Mouse (Mus musculus) adipocyte (in vitro differentiated cells): Measurements from ENCODE around the gene Gnas.
"Not testable (repeated sequence)": the region's sequence is repeated elsewhere in the genome, so short reads cannot be mapped to it uniquely, and the experiment has no call there.

Experiments used
- DNase-seq: peaks from one replicate; pipeline ENCODE4 v3.0.0-alpha.2; 2016; ENCODE audit warnings: low spot score

The Gnas gene

DNA sequence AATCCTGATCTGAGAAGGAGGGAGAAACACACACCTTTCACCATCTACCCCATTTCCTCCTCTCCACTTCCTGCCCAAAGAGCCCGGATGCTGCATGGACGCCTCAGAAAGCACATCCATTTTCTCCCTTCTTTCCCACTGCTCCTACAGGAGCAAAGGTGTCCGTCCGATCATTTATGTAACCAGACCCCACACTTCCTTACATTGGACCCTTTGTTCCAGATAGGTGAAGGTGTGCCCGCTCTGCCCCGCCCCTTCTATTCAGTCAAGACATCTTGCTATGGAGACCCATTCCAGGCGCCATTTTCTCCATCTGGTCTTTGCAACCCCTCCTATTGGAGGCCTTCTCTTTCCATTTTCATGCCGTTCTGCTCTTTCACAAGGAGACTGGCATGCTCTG lies 10.3 kb downstream of the Gnas start:
- DNase-seq, result peak; percentile 43

DNA sequence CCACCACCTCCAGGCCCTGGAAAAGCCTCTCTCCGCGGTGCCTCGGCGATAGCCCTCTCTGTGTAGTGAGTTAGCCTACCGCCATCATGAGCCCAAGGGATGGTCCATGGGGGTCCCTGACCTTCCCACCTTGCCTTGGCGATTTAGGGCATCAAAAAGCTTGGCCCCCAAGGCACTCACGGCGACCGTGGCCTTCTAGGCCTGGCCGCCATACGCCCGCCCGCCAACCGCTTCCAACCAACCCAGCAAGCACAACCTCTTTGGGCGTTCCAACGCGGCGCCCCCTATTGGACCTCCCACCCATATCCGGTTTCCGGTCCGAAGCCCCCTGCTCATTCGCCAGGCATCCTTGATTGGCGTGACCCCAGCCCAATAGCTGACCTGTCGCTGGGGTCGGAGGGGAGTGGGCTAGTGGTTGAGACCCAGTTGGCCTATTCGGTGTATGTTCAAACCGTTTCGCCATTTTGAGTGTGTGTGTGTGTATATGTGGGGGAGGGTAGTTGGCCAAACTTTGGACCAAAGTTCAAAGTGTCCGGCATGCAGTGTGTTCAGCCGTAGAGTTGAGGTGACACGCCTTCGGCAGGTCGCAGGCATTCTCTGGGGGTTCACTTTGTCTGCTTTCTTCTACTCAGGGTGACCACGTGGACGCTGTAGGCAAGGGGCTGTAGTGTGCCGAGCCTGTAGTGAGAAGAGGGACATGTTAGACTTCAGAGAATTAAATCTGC lies 11.2 kb downstream of the Gnas start:
- peak; percentile 90 for DNase-seq

DNA sequence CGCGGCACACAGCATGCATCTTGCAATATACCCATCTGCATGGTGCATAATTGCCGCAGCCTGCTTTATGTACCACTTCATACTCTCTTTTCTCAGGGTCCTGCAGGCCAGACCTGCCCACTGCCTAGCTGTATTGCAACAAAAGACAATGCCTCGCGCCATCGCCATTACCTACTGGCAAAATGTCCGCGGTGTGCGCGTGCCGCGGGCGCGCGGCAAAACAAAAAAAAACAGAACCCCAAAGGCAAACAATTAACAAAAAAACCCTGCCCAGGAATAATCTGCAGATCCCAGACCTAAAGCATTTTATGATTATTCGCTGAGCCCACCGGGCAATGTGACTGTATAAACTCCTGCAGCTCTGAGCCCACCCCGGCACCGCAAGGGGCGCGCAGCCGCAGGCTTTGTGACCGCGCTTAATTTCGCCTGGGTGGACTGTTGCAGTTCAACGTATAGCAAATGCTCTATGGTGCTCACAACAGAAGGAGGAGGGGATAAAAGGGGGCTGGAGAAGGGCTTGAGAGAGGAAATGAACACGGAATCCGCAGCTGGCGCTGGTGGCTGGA lies 11.9 kb downstream of the Gnas start:
- DNase-seq, result no peak

DNA sequence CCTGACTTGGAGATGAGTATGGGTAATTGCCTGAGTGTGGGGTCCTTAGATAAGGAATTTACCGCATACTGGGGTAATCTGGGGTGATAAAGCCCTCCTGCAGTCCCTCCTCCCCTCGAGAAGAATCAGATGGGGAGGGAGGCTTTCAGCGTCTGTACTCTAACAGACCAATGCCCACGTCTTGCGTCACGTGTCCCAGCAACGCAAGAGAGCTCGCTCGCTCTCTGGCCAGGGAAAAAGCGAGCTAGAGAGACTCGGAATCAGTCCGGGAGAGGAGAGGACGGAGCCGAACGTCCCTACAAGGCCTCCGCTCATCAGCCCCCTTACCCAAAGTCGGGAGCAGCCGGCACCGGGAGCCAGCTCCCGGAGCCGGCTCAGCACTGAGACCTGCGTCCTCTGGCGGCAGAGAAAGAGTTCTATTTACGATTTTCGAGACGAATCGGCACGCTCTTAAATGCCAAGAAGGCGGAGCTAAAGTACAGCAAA lies 13.0 kb downstream of the Gnas start:
- peak; percentile 50 for DNase-seq

DNA sequence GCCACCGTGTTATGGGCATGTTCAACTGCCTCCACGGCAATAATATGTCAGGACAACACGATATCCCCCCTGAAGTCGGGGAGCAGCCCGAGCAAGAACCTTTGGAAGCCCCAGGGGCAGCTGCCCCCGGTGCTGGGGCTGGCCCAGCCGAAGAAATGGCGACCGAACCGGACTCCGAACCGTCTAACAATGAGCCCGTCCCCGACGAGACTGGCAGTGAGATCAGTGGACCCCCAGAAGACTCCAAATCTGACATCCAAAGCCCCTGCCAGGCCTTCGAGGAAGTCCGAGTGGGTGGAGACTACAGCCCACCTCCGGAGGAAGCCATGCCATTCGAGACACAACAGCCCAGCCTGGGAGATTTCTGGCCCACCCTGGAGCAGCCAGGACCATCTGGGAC lies 13.7 kb downstream of the Gnas start:
- DNase-seq, result no peak

DNA sequence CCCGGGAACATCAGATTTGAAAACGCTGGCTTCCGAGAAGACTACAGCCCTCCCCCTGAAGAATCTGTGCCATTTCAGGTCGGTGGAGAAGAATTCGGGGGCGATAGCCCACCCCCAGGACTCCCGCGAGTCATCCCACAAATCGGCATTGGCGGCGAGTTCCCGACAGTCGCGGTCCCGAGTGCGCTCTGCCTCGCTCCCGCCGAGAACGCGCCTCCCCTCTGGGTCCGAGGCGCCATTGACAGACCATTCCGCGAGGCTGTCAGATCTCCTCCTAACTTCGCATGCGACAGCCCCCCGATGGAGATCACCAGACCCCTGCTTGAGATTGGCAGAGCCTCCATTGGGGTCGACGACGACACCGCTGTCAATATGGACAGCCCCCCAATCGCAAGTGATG lies 14.4 kb downstream of the Gnas start:
- DNase-seq, result no peak

DNA sequence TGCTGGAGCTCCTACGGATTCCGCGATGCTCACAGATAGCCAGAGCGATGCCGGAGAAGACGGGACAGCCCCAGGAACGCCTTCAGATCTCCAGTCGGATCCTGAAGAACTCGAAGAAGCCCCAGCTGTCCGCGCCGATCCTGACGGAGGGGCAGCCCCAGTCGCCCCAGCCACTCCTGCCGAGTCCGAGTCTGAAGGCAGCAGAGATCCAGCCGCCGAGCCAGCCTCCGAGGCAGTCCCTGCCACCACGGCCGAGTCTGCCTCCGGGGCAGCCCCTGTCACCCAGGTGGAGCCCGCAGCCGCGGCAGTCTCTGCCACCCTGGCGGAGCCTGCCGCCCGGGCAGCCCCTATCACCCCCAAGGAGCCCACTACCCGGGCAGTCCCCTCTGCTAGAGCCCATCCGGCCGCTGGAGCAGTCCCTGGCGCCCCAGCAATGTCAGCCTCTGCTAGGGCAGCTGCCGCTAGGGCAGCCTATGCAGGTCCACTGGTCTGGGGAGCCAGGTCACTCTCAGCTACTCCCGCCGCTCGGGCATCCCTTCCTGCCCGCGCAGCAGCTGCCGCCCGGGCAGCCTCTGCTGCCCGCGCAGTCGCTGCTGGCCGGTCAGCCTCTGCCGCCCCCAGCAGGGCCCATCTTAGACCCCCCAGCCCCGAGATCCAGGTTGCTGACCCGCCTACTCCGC lies 15.1 kb downstream of the Gnas start:
- DNase-seq, result no peak

DNA sequence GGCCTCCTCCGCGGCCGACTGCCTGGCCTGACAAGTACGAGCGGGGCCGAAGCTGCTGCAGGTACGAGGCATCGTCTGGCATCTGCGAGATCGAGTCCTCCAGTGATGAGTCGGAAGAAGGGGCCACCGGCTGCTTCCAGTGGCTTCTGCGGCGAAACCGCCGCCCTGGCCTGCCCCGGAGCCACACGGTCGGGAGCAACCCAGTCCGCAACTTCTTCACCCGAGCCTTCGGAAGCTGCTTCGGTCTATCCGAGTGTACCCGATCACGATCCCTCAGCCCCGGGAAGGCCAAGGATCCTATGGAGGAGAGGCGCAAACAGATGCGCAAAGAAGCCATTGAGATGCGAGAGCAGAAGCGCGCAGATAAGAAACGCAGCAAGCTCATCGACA lies 15.6 kb downstream of the Gnas start:
- no peak for DNase-seq

DNA sequence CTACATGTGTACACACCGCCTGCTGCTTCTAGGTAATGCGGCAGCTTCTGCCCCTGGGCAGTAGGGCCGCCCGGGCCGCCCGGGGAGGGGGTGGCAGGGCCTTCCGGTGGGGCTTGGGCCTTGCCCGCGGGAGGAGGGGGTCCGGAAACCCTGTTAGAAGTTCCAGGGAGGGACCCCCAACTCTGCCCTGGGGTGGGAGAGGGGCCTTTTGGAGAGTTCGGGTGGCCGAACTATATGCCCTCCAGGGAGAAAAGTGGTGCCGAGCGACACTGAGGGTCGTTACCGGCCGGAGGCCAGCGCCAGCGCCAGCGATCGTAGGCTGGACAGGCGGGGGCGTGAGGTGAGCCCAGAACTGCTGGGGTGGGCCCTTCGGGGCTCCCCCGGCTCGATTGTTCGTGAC lies 16.1 kb downstream of the Gnas start:
- DNase-seq, result no peak

DNA sequence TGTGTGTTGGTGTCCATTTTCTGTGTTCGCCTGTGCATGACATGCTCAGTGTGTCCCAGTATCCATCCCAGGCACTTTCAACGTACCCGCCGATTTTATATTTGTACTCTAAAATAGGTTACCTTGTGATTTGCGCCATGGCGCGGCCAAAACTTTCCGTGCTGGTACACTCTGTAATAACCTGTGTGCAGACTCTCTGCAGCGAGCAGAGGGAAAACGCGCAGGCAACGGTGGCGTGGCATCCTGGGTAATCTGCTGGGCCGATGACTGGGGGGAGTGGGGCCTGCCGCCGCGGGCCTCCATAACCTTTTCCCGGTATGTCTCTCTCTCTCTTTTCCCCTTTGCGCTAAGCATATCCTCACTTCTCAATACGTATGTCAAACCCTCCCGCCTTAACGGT lies 16.5 kb downstream of the Gnas start:
- no peak for DNase-seq

DNA sequence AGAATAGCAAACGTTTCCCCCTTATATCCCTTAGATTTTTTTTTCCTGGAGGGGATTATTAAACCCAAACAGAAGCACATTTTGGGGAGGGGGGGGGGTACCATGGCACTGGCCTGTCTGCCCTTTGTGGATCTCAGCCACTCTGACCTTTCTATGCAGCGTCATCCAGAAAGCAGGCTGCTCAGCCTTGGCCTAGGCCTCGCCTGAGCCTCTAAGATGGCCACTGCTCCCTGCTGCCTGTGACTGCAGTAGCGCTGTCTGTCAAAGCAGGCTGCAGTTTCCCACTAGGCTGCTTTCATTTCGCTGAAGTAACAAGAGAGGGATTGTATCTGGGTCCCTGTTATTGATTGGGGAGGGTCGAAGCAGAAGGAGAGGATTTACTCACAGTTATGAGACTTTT lies 18.4 kb downstream of the Gnas start:
- DNase-seq, result no peak

DNA sequence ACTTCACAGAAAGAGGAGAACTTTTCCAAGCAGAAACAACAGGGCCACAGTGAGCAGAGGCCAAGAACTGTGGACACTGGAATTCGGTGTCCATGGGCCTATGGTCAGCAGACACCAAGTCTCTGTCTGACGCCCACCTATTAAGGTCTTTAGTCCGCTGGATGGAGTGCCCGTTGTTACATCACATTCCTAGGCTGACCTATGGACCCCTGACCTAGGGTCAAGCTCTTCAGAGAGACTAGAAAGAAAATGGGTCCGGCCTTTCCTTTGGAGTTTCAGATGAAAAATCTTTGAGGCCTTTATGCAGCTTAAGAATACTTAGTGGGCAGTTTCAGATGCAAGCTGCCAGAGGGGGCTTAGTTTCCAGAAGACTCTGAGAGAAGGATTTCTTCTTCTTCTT lies 21.5 kb downstream of the Gnas start:
- DNase-seq, result no peak

DNA sequence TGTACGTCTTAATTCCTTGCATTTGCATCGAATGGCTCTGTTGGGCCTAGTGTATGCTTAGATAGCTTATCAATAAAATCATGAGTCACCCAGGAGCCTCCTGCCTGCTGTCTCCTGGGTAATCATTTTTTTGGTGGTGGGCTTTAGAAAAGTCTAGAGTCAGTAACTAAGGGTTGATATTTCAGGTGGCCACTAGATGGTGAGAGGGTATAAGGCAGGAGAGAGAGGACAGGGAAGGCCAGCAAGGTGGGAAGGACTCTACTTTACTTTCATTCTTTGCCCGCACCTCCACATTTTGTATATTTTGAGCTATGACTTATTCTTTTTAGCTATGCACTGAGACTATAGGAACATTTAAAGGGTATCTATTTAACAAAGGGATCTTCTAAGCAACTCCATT lies 23.8 kb downstream of the Gnas start:
- DNase-seq, result no peak

DNA sequence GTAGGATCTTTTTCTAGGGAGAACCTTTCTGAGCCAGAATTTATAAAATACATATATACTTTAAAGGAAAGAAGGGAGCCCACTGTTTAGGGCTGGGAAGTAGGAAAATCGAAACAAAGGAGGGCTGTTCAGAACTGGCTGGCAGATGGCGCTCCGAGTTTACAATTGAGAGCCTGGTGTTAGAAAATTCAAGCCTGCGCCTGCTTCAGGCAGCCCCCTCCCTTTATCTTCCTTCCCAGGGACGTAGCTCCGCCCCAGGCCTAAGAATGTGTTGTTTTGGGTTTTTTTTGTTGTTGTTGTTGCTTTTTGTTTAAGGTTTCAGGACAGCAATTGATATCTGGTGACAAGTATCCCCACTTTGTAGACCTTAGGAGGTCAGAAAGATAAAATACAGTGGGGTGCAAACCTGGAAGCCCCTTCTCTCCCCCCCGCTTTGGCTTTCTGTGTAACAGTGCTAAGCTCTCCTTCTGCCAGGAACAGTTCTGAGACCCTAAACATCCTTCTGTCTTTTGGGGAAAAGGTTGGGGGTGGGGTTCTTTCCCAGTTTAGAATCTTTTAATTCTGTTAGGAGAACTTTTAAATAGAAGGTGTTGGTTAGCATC lies 26.9 kb downstream of the Gnas start:
- peak; percentile 79 for DNase-seq

DNA sequence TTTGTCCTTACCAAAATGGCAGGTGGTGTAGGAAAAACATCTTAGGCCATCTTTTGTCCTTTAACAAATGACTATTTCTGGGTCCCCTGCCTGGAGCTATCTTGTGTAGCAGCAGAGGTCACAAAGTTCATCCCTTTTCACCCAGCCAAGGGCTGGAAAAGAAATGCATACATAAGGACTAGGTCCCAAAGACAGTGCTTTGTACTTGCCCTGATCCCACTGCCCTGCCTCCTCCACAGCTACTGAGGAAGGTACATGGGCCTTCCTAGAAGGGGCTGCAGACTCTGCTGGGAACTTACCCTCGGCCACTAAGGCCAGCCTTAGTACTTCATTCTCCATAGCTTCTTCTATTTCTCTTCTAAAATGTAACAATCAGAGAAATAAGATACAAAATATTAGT lies 27.5 kb downstream of the Gnas start:
- no peak for DNase-seq

DNA sequence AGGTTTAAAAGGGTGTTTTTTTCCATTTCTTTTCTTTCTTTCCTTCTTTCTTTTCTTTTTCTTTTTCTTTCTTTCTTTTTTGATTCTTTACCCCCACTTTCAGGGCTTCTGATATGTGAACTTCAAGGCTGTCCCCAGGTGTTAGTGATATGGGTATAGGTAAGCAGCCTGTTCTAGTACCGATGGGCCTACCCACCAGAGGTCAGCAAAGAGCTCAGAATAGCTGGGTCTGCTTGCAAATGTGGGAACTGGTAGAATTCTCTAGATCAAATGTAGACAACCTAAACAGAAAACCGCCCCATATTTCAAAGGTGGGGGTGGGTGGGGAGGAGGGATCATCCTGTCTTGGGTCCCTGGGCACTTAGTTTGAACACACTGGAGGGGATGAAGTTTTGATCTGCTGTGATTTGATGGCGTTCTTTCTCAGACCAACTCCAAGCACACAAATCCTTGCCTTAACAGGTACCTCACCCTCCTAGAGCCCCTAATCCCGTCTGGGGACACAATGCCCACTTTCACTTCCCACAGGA lies 28.1 kb downstream of the Gnas start:
- peak; percentile 81 for DNase-seq

DNA sequence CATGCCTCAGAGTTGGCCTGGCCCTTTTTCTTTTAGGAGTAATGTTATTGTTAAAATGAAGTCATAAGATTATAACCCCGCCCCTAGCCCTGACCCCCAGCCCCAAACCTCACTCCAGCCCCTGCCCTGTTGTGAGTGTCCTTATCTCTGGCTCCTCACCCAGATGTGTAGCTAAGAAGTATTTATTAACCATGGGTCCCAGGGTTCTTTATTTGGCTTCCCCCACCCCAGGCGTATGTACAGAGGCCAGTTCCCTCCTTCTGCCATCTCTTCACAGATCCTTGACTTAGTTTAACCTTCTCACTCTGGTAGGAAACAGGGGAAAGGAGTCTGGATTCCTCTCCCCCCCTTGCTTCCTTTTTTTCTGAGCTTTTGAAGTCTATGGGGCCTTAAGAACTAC lies 28.5 kb downstream of the Gnas start:
- DNase-seq, result no peak

DNA sequence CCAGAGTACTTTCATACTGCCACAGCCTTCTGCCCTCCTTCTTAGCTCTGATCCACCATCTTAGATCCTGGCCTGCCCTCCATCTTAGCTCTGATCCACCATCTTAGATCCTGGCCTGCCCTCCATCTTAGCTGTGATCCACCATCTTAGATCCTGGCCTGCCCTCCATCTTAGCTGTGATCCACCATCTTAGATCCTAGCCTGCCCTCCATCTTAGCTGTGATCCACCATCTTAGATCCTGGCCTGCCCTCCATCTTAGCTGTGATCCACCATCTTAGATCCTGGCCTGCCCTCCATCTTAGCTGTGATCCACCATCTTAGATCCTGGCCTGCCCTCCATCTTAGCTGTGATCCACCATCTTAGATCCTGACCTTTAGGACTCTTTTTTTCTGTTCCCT lies 31.3 kb downstream of the Gnas start:
- not testable (repeated sequence) for DNase-seq

DNA sequence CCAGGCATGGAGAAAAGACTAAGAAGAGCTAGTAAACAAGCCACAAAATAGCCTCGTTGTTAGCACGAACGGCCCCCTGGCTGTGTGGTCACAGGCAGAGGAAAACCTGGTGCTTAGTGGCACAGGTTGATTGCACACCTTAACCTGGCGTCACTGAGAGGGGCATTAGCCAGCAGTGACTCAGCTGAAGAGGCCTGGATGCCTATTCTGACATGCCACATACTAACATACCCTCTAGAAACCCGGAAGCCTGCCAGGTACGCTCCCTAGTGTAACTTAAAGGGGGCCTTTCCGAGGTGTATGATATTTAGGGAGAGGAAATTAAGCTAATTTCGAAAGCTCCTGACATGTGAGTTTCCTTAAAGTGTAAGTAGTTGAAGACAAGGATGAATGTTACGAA lies 32.5 kb downstream of the Gnas start:
- DNase-seq, result no peak

DNA sequence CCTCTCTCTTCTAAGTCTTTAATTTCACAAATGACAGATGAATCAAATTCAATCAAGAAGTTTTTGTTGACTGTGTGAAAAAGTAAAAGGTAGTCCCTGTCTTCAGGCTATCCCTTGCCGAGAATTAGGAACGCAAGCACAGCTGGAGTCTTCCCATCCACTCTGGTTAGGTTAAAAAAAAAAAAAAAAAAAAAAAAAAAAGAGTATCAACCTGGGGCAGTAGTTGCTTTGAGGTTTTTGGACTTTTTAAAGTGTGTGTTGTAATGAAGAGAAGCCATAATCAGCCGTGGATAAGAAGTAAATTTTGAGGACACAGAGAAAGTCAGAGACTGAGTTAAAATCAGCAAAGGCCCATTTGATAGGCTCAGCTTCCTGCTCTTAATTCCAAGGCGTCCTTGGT lies 41.9 kb downstream of the Gnas start:
- no peak for DNase-seq

DNA sequence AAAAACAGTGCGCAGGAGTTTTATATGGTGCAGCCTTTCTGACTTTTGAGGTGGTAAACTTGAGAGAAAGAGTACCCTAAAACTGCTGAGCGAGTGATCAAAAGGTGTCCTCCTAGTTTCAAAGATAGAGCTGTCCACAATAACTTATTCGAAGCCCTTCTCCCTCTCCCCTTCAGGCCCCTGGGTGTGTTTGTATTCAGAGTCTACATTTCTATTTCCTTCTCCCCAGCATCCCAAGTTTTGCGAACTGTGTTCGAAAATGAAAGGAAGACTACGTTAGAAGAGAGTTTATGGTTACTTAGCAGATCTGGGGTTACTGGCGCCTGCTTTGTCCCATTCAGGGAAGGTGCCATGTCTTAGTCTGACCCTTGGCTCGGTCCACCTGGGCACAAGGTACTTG lies 42.4 kb downstream of the Gnas start:
- no peak for DNase-seq

DNA sequence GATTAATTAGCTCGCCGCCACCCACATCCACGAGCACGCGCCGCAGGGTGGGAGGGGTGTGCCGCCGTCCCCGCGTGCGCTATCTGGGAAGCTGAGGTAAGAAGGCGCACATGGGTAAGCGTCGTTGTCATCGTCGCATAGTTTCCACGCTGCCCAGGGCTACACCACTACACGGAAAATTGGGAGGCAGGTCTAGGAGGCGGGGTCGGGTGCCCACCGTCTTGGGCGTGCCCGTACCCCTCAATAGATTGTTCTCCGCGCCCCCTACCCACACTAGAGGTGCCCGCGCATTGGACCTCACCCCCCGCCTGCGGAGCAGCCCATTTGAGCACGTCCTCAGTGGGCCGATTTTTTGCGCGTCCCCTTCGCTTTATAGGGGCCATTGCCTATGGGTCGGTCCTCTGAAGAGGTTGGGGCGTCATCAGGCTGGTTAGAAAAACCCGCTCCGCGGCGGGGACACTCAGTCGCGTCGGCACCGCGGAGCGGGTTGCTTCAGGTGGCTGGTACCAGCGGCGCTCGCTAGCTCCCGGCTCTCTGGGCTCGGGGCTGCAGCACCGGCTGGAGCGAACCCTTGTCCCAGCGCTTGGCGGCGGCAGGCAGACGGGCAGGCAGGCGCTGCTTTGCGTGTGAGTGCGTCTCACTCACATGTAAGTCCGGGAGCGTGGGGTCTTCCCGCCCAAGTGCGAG lies 43.3 kb downstream of the Gnas start:
- DNase-seq, result peak; percentile 79
